ENCODE assay signal across 18 mouse cellular contexts in the genomic region with DNA sequence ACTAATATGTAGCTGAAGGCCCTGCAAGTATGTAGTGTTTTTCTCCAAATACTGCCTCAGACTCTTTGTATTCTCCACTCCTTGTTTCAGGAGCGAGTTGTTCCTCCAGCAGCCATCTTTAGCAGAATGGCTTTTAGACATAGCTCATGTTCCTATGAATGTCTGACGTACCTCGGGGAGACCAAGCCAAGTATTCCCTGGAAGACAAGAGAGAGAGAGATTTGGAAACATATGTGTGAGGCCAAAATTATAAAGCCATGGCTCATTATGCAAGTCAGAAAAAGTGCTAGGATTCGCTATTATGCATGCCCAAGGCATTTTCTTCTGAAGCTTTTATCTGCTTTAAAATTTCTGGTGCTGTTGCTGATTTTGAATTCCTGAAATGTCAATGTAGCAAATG. TPM values are rescaled to one million over a fixed set of nuclear protein-coding genes. Genes with fewer than 3 reads are reported as not detected.
DNase-seq lines count a peak whose midpoint lies in the region; ATAC-seq and TF ChIP-seq lines count a peak whose summit lies in the region.
"Had no signal": no experiment of that assay in that cellular context is flagged by ENCODE, and none has a peak within 500 bp of the region (broad histone marks: within the 10 kb centered on the region; RNA-seq: fewer than 3 reads in every experiment).

No protein-coding gene starts in this region.

- H3K4me1 ChIP-seq in liver, embryonic 14.5 days (replicated peaks; ENCODE audit: control insufficient read depth in 2 of 2, insufficient read depth in 2 of 2, low read length in 1 of 2): peaks cover 18 to 20% of the 10 kb centered on the region in 2 experiments
- no peaks in the 10 kb centered on the region for H3K4me1 ChIP-seq in lung, postnatal 0 days (ENCODE audit: insufficient read depth, low read depth, low read length)
- H3K4me1 ChIP-seq: forebrain, embryonic 10.5 days; heart, embryonic 10.5 days; hindbrain, embryonic 10.5 days had no signal

- no peaks in the 10 kb centered on the region for H3K27me3 ChIP-seq in liver, embryonic 14.5 days (ENCODE audit: control insufficient read depth, insufficient read depth, low read length)
- no peaks in the 10 kb centered on the region for H3K27me3 ChIP-seq in lung, postnatal 0 days (replicated peaks; ENCODE audit: insufficient read depth, low read length)
- H3K27me3 ChIP-seq: megakaryocyte, embryonic 14.5 days had no signal

- no peak overlapping the region for H3K4me3 ChIP-seq in liver, embryonic 14.5 days (ENCODE audit: insufficient read depth in 1 of 2, low read depth in 2 of 2, low read length in 2 of 2)
- H3K4me3 ChIP-seq in lung, postnatal 0 days (ENCODE audit: low read depth, low read length): no peak overlapping the region
- H3K4me3 ChIP-seq: forebrain, embryonic 10.5 days; heart, embryonic 10.5 days; hindbrain, embryonic 10.5 days; megakaryocyte, embryonic 14.5 days had no signal

- no peak overlapping the region for H3K4me2 ChIP-seq in liver, embryonic 14.5 days (ENCODE audit: low read depth)
- no peak overlapping the region for H3K4me2 ChIP-seq in lung, postnatal 0 days (replicated peaks; ENCODE audit: low read depth, low read length)

- no peaks in the 10 kb centered on the region for H3K36me3 ChIP-seq in liver, embryonic 14.5 days (replicated peaks; ENCODE audit: control insufficient read depth, insufficient read depth, low read depth)
- no peaks in the 10 kb centered on the region for H3K36me3 ChIP-seq in lung, postnatal 0 days (ENCODE audit: insufficient read depth, low read length)
- H3K36me3 ChIP-seq: forebrain, embryonic 10.5 days; heart, embryonic 10.5 days; hindbrain, embryonic 10.5 days had no signal

- H3K9ac ChIP-seq in liver, embryonic 14.5 days (replicated peaks): no peak overlapping the region
- no peak overlapping the region for H3K9ac ChIP-seq in lung, postnatal 0 days (replicated peaks; ENCODE audit: low read depth)

- ATAC-seq in liver, embryonic 14.5 days (ENCODE audit: insufficient read depth): no peak
- no peak for ATAC-seq in lung, postnatal 0 days

- no peak for TF ChIP-seq EP300 in liver, embryonic 14.5 days (IDR thresholded peaks at IDR 0.05; ENCODE audit: low read depth)
- no peak for TF ChIP-seq EP300 in lung, postnatal 0 days (IDR thresholded peaks at IDR 0.05)

- DNase-seq in left cerebral cortex, postnatal 25 days (ENCODE audit: low spot score in 2 of 2): peak; percentile 9 to 77
- no peak for DNase-seq in left cerebral cortex, adult 11 months (ENCODE audit: low spot score)
- peak; percentile 45 to 49 for DNase-seq in right cerebral cortex, postnatal 10 days (ENCODE audit: low spot score in 2 of 2)
- DNase-seq in right cerebral cortex, postnatal 14 days: no peak
- DNase-seq in liver, embryonic 14.5 days (ENCODE audit: low read depth in 3 of 3, low spot score in 3 of 3): no peak
- DNase-seq in gastrocnemius, adult 8-10 months (ENCODE audit: low spot score in 2 of 2): no peak
- no peak for DNase-seq in lung, postnatal 0 days (ENCODE audit: low spot score)
- DNase-seq: B cell, adult 2 months; cerebellum, postnatal 10 days; gastrocnemius, postnatal 36 days; kidney, adult 11 months; layer of hippocampus, postnatal 36 days had no signal

- WGBS in liver, embryonic 14.5 days (ENCODE audit: insufficient replicate concordance): 76% methylated on average over 4 of the region's 4 CpGs
- 82% methylated on average over 4 of the region's 4 CpGs for WGBS in lung, postnatal 0 days

- H3K27ac ChIP-seq in liver, embryonic 14.5 days: peak overlapping the region; percentile 48; the same call in 1 of the 2 replicates
- no peak overlapping the region for H3K27ac ChIP-seq in lung, postnatal 0 days (ENCODE audit: low read length)
- H3K27ac ChIP-seq: forebrain, embryonic 10.5 days; heart, embryonic 10.5 days; hindbrain, embryonic 10.5 days; kidney, postnatal 0 days; stomach, postnatal 0 days had no signal

- intact Hi-C loops in left cerebral cortex, postnatal 25 days (cut with DNase I): loop anchor here (5.0 kb wide), 1 partner anchor 202 kb away; no protein-coding TSS in a partner anchor

- no peak for TF ChIP-seq CTCF in liver, embryonic 14.5 days (IDR thresholded peaks at IDR 0.05; ENCODE audit: low read depth)
- no peak for TF ChIP-seq CTCF in lung, postnatal 0 days (IDR thresholded peaks at IDR 0.05)

- H3K9me3 ChIP-seq in liver, embryonic 14.5 days (ENCODE audit: control insufficient read depth, low read length): no peaks in the 10 kb centered on the region
- H3K9me3 ChIP-seq in lung, postnatal 0 days (ENCODE audit: low read length): no peaks in the 10 kb centered on the region
- H3K9me3 ChIP-seq: forebrain, embryonic 10.5 days; heart, embryonic 10.5 days; hindbrain, embryonic 10.5 days; megakaryocyte, embryonic 14.5 days had no signal

RNA-seq across cellular contexts. Expression of a gene that starts 13.8 kb away (rescaled TPM):
- total RNA-seq in left cerebral cortex, postnatal 25 days (2021): 10 to 100 TPM; 66.2 to 72.1 TPM
- polyA plus RNA-seq in liver, embryonic 14.5 days (2012; rRNA removed): 3.0 and 4.4 TPM in 2 replicates
- polyA plus RNA-seq in liver, embryonic 14.5 days (2014; fragmentation: Nextera tagmentation; extraction: Ambion mirVana): 8.7 and 10.2 TPM in 2 replicates
- total RNA-seq in gastrocnemius, adult 8-10 months (2022): 10 to 100 TPM; 16.9 to 22.7 (median 18.7) TPM
- polyA plus RNA-seq in lung, postnatal 0 days (2015; fragmentation: Nextera tagmentation; extraction: Ambion mirVana): 31.4 and 35.9 TPM in 2 replicates

Comparison
In these comparisons a context has a peak if more than half of its experiments do, and no peak if none do; other contexts are left out.
1. DNase-seq: peak in left cerebral cortex, postnatal 25 days (2 of 2) and right cerebral cortex, postnatal 10 days (2 of 2); none in left cerebral cortex, adult 11 months (single experiment), right cerebral cortex, postnatal 14 days (single experiment), liver, embryonic 14.5 days (0 of 3), gastrocnemius, adult 8-10 months (0 of 2) and lung, postnatal 0 days (single experiment).